Mouse (Mus musculus): ENCODE results near the gene Gm5890.
"Not testable (repeated sequence)": the region's sequence is repeated elsewhere in the genome, so short reads cannot be mapped to it uniquely, and the experiment has no call there.

The Gm5890 gene

DNA sequence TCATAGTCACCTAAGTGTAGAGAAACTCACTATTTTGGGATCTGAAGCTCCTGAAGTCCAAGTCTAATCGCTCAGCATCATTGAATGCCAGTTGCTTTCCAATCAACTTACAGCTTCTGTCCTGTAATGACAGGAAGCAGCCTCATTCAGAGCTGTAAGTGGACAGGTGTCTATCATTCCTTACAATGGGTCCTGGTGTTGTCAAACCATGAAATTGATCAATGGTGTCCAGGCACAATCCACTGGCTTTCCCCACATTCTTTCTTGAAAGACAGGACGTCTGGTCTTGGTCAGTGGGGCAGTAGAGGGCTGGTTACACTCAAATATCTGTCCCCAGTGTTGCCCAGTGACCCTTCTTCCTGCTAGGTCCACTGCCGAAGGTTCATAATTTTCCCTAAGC lies at the start of gene Gm5890:
TSS of gene Gm5890 (minus strand) at position 101 of the 400 bp plus-strand sequence.
- not testable (repeated sequence) for DNase-seq (ENCODE audit: low read depth, low spot score)

DNA sequence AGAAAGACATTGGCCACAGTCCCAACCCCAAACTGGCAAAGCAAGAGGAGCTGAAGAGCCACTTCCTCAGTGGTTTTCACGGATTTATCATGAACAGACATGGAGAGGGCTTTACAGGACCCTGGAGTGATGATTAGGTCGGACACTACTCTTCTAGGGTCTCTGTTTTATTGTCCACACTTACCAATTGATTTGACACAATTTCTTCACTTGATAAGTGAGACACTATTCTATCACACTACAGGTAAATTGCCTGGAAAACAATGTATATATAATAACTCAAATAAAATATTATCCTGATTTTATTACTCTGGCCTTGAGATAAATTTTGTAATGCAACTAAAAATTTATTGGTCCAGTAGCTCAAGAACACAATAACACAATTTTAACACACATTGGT lies 28.9 kb downstream of the Gm5890 start, which contains the start of gene Gm4498:
TSS of gene Gm4498 (minus strand) at position 101 of the 400 bp plus-strand sequence.
- not testable (repeated sequence) for DNase-seq (ENCODE audit: low read depth, low spot score)

Measured in c-Kit-negative CD71-positive TER-119-positive erythroid progenitor cells, embryonic 14.5 days (primary cell).